Mouse (Mus musculus) midbrain, embryonic 10.5 days (tissue): Measurements from ENCODE around the gene Dnase2b. TPM values are rescaled to one million over a fixed set of nuclear protein-coding genes. Genes with fewer than 3 reads are reported as not detected.

Experiments
- DNase-seq: peaks from one replicate; pipeline ENCODE4 v3.0.0-alpha.2; 2017; ENCODE audit warnings: low spot score
- H3K27ac ChIP-seq: fragments of 300-500 bp; sonication (generic); replicated peaks from 2 replicates; pipeline ENCODE4 v1.5.1; 2016; ENCODE audit warnings: mild to moderate bottlenecking
- H3K27me3 ChIP-seq: fragments of 300-500 bp; sonication (generic); 2 replicates; pipeline ENCODE4 v1.6.1; 2016; ENCODE audit warnings: low read depth, mild to moderate bottlenecking; ENCODE audit not compliant: poor library complexity, severe bottlenecking
- H3K36me3 ChIP-seq: fragments of 300-500 bp; sonication (generic); 2 replicates; pipeline ENCODE4 v1.6.1; 2016; ENCODE audit warnings: mild to moderate bottlenecking, moderate library complexity
- H3K4me1 ChIP-seq: fragments of 300-500 bp; sonication (generic); 2 replicates; pipeline ENCODE4 v1.6.1; 2016
- H3K4me3 ChIP-seq: fragments of 300-500 bp; sonication (generic); 2 replicates; pipeline ENCODE4 v1.5.1; 2016; ENCODE audit warnings: mild to moderate bottlenecking, moderate library complexity
- H3K9me3 ChIP-seq: fragments of 300-500 bp; sonication (generic); replicated peaks from 2 replicates; pipeline ENCODE4 v1.6.1; 2016; ENCODE audit warnings: mild to moderate bottlenecking
- WGBS: fragments of 180-500 bp; shearing (Covaris S2); methylation state at CpG from one replicate; pipeline ENCODE4 v1.1.7; 2016; 5-methylcytosine and 5-hydroxymethylcytosine counted together
- polyA plus RNA-seq: library from polyadenylated mRNA; unstranded; fragments of >200 nt; fragmentation: Nextera tagmentation; extraction: Ambion mirVana; gene quantifications from 2 replicates; pipeline ENCODE4 v1.2.1, GENCODE M21; 2016

Dnase2b gene
- polyA plus RNA-seq, 1 experiment from 2014 or later, result not detected

DNA sequence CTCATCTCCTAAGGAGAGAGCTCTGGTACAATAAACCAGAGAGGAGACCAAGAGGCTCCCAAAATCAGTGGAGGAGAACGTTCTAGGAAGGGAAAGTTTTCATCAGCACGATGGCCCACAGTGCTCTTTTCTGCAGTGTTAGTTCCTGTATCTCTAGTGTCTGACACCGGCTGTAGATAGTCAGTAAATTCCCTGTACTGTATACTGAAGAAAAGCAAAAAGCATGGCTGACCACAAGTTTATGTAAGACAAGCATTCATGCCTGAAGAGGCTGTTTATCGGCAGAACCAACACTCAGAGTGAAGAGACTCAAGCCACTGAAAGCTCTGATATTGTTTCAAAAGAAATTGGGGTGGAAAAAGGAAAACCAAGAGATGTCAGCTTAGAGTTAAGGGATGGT, 31.9 kb downstream of the Dnase2b start:
- H3K4me1 ChIP-seq, result no peaks in the 10 kb centered on the region
- H3K27ac ChIP-seq, result no peak overlapping the region
- DNase-seq, result no peak
- H3K27me3 ChIP-seq, result no peaks in the 10 kb centered on the region
- H3K4me3 ChIP-seq, result no peak overlapping the region
- no peaks in the 10 kb centered on the region for H3K9me3 ChIP-seq
- 87% methylated on average over 4 of the region's 4 CpGs for WGBS
- H3K36me3 ChIP-seq, result no peaks in the 10 kb centered on the region

DNA sequence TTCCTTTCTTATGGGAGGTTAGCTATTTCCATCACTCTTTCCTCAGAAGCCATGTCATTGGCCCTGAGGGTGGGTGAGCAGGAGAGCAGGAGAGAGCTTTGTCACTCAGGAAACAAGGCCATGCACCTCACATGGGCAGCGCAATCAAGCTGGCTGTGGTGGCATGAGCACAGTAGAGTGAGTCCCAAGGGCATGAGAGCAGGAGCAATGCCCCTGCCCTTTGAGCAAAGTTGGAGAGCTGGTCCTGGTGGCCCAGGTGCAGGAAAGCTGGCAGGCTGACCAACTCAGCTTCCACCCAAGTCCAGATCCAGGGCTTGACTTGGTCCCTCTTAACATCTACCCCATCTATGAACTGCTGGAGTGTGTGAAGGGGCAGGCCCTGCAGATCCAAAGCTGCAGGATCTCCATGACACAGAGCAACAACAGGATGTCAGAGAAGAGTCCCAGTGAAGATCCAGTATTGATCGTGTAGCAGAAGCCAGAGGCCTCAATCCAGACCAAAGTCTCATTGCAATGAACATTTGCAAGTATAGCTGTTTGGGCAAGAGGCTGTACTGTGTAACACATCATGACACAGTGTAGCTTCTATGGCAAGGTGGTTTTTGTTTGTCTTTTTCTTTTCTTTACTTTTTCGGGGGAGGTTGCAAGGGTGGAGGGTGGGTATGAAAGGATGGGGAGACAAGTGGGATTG, 35.2 kb downstream of the Dnase2b start:
- WGBS, result 86% methylated on average over 3 of the region's 3 CpGs
- Histone ChIP-seq H3K27me3 (no peaks in the 10 kb centered on the region), H3K27ac (no peak overlapping the region), H3K9me3 (no peaks in the 10 kb centered on the region), H3K4me3 (no peak overlapping the region), H3K4me1 (no peaks in the 10 kb centered on the region), H3K36me3 (no peaks in the 10 kb centered on the region)
- DNase-seq, result no peak

GRCm38 (mm10) chr3:146577591-146577990, 37.8 kb downstream of the Dnase2b start:
- no peak overlapping the region for H3K4me3 ChIP-seq
- no peaks in the 10 kb centered on the region for H3K4me1 ChIP-seq
- no peaks in the 10 kb centered on the region for H3K27me3 ChIP-seq
- no peaks in the 10 kb centered on the region for H3K36me3 ChIP-seq
- 64% methylated on average over 2 of the region's 2 CpGs for WGBS
- no peak for DNase-seq
- no peaks in the 10 kb centered on the region for H3K9me3 ChIP-seq
- H3K27ac ChIP-seq, result no peak overlapping the region

DNA sequence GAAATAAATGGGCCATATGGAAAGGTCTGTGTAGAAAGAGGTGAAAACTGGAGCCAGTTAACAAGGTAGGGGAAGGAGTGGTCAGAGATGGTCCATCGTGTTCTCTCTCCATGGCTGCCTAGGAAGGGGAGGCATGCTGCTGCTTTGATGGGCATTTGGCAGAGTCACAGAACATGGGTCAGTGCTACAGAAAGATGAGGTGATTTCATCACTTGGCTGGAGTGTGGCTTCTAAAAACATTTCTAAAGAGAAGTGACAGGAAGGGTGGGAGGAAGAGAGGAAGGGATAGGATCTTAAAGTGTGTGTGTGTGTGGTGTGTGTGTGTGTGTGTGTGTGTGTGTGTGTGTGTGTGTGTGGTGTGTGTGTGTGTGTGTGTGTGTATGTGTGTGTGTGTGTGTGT, 44.1 kb downstream of the Dnase2b start:
- no peaks in the 10 kb centered on the region for H3K9me3 ChIP-seq
- 87% methylated on average over 1 of the region's 1 CpGs for WGBS
- no peak overlapping the region for H3K4me3 ChIP-seq
- no peak for DNase-seq
- H3K27ac ChIP-seq, result no peak overlapping the region
- no peaks in the 10 kb centered on the region for H3K36me3 ChIP-seq
- H3K27me3 ChIP-seq, result no peaks in the 10 kb centered on the region
- no peaks in the 10 kb centered on the region for H3K4me1 ChIP-seq

GRCm38 (mm10) chr3:146570939-146571338, 44.5 kb downstream of the Dnase2b start:
- H3K4me3 ChIP-seq, result no peak overlapping the region
- H3K9me3 ChIP-seq, result no peaks in the 10 kb centered on the region
- DNase-seq, result no peak
- no peaks in the 10 kb centered on the region for H3K27me3 ChIP-seq
- H3K36me3 ChIP-seq, result no peaks in the 10 kb centered on the region
- WGBS, result 92% methylated on average over 6 of the region's 6 CpGs
- H3K4me1 ChIP-seq, result 0 out of 2 replicates have a peak, but pooled peaks cover under 1% of the 10 kb centered on the region
- H3K27ac ChIP-seq, result no peak overlapping the region

DNA sequence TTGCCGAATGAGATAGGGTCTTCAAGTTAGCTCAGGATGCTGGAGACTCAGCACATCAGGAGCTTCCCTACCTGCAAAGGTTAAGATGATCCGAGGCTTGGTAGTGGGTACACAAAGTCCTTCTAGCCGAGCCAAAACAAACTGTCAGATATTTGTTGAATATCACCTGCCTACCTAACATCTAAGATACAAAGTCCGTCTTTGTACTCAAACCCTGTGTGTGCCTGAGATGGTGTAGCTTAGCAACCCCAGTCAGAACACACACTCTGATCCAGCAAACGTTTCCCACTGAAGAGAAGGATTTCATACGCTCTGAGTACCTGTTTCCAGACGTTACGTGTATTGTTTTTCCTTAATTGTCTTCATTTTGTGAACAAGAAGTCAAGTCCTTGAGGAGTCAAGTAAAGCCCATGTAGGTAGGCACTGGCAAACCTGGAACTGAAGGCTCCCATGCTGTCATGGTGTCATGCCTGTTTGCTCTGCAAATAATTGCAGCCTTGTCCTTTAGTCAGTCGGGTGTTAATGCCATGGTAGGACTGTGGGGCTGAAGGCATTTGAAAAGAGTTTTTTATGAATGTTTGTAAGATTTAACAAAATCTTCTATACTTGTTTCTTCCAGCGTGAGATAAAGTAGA, 45.1 kb downstream of the Dnase2b start, which contains the start of gene Uox:
Uox (plus strand) TSS at position 279 of the 635 bp plus-strand sequence.
- 87% methylated on average over 10 of the region's 10 CpGs for WGBS
- DNase-seq, result no peak

GRCm38 (mm10) chr3:146569594-146569993, 45.8 kb downstream of the Dnase2b start:
- Histone ChIP-seq H3K4me1 (peaks cover 5% of the 10 kb centered on the region), H3K27ac (no peak overlapping the region), H3K27me3 (no peaks in the 10 kb centered on the region), H3K36me3 (no peaks in the 10 kb centered on the region), H3K9me3 (no peaks in the 10 kb centered on the region), H3K4me3 (no peak overlapping the region)
- DNase-seq, result no peak
- WGBS, result 95% methylated on average over 3 of the region's 3 CpGs

More for the DNA sequence above, 45.1 kb downstream of the Dnase2b start, which contains the start of gene Uox:
- H3K9me3 ChIP-seq, result no peaks in the 10 kb centered on the region
- H3K27ac ChIP-seq, result no peak within 1 kb of the TSS
- H3K36me3 ChIP-seq, result no peaks in the 10 kb centered on the region
- 0 out of 2 replicates have a peak, but pooled peaks cover 3% of the 10 kb centered on the region for H3K4me1 ChIP-seq
- H3K4me3 ChIP-seq, result no peak within 1 kb of the TSS
- no peaks in the 10 kb centered on the region for H3K27me3 ChIP-seq

DNA sequence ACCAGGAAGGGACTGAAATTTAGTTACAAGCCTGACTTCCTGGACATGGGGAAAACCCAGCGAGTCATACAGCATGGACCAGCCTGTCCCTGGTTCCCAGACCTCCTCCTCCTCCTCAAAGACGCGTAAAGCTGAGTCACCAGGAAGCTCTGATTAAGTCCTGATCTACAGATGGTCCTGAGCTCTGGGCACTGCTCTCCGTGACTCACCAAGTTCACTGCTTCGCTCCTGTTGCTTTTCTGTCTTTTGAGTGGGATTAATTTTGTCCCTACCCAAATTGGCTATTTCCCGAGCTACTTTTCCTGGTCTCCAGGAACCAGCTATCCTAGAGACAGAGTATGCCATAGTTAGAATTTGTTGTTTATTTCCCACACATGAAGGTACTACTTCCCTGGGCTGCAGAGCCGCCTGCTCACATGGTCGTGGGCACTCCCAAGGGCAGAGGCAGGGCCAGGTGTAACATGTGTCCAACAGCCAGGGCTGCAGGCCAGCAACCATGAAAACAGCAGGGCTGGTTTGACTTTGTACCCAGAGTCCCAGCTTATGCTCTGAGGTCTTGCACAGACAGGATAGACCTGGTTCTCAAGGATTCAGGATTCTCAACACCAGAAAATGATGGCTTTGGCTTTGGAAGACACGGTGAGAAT, 47.4 kb downstream of the Dnase2b start:
- Histone ChIP-seq H3K36me3 (no peaks in the 10 kb centered on the region), H3K4me3 (no peak overlapping the region), H3K4me1 (peaks cover 11% of the 10 kb centered on the region), H3K27me3 (no peaks in the 10 kb centered on the region), H3K9me3 (no peaks in the 10 kb centered on the region), H3K27ac (no peak overlapping the region)
- WGBS, result 84% methylated on average over 9 of the region's 9 CpGs
- DNase-seq, result no peak

GRCm38 (mm10) chr3:146567366-146567765, 48.0 kb downstream of the Dnase2b start:
- H3K36me3 ChIP-seq, result no peaks in the 10 kb centered on the region
- H3K27me3 ChIP-seq, result no peaks in the 10 kb centered on the region
- 86% methylated on average over 7 of the region's 7 CpGs for WGBS
- peaks cover 11% of the 10 kb centered on the region for H3K4me1 ChIP-seq
- no peaks in the 10 kb centered on the region for H3K9me3 ChIP-seq
- H3K4me3 ChIP-seq, result no peak overlapping the region
- H3K27ac ChIP-seq, result no peak overlapping the region
- no peak for DNase-seq

- Histone ChIP-seq H3K27me3 (no peaks in the 10 kb centered on the region), H3K4me3 (no peak overlapping the region), H3K9me3 (no peaks in the 10 kb centered on the region), H3K27ac (no peak overlapping the region; the same call in 1 of the 2 replicates), H3K4me1 (peaks cover 11% of the 10 kb centered on the region), H3K36me3 (no peaks in the 10 kb centered on the region)
- 90% methylated on average over 1 of the region's 1 CpGs for WGBS
- no peak for DNase-seq
Measured at GRCm38 (mm10) chr3:146565065-146565411, 50.4 kb downstream of the Dnase2b start.

DNA sequence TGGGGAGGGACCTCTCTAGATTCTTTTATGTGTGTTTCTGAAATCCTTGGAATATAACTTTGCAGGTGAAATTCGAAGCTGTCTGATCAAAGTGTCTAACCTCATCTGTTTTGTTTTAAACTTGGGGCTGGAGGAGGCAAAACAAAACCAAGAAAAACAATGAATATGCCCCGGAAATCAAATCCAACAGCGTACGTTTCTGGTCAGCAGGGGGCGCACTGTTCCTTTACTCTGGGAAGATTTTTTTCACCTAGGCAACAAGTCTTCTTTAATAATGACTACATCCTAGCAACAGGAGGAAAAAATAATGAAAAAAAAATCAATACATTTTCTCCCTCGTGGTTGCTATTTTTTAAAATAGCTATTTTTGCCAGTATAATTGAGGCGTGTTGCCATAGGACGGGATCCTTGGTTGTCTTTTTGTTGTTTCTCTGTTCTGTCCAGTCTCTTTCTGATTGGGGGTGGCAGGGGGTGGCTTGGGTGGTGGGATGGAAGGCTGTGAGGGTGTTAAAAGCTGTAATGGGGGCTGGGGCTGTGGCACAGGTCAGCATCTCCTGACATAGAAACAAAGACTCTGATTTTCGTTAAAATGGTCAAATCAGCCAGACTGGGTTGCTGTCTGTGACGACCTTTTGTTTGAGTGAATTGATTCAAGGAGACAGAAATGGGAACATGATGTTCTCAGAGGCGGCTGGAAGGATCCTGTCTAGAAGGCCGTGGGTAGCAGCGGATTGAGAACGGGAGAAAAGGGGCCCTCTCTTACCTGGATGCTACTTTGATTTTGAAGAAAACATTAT, 50.9 kb downstream of the Dnase2b start:
- peak; percentile 76 for DNase-seq
- no peaks in the 10 kb centered on the region for H3K36me3 ChIP-seq
- WGBS, result 34% methylated on average over 14 of the region's 14 CpGs
- peak overlapping the region; percentile 55; the same call in 1 of the 2 replicates for H3K27ac ChIP-seq
- peaks cover 11% of the 10 kb centered on the region for H3K4me1 ChIP-seq
- H3K4me3 ChIP-seq, result no peak overlapping the region
- no peaks in the 10 kb centered on the region for H3K27me3 ChIP-seq
- no peaks in the 10 kb centered on the region for H3K9me3 ChIP-seq

DNA sequence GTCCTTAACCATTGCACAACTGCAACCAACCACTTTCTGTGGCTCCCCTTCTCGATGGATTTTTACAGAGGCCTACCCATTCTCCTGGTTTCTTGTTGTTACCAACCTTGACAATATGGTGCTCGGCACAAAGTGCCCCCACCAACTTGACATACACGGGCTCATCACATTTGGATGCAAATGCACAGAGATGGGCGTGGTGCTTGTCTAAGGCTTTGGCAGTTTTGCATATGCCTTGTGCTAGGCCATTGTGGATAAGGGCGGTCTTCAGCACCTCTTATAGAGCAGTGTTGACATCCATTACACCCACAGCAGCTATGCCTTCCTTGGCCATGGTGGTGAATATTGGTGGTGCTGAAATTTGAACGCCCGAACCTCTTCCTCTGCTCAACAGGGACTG, 52.5 kb downstream of the Dnase2b start:
- 89% methylated on average over 7 of the region's 7 CpGs for WGBS
- DNase-seq, result no peak
- no peak overlapping the region for H3K27ac ChIP-seq
- peaks cover 11% of the 10 kb centered on the region for H3K4me1 ChIP-seq
- H3K36me3 ChIP-seq, result no peaks in the 10 kb centered on the region
- no peaks in the 10 kb centered on the region for H3K9me3 ChIP-seq
- no peak overlapping the region for H3K4me3 ChIP-seq
- H3K27me3 ChIP-seq, result no peaks in the 10 kb centered on the region
